Mouse (Mus musculus): ENCODE measurements at regions not wholly inside any gene's neighbourhood (a gene's known extent, or its start where the extent isn't known, plus 50 kb on each side); places are given as distances from the start of the nearest gene placed in this dataset.

- TF ChIP-seq CTCF (IDR thresholded peaks at IDR 0.05; ENCODE audit: low read depth) (no peak), EP300 (IDR thresholded peaks at IDR 0.05; ENCODE audit: low read depth) (no peak)
Measured at GRCm38 (mm10) chr14:102552598-102552997, 429.8 kb downstream of the Kctd12 start.
